Mouse (Mus musculus) CD4-positive naive resting alpha-beta T cell, adult 76 days (primary cell): Measurements from ENCODE around the gene 5530401A14Rik. TPM values are rescaled to one million over a fixed set of nuclear protein-coding genes. Genes with fewer than 3 reads are reported as not detected.

Experiments
- total RNA-seq: library from RNA; stranded (reverse); gene quantifications from one replicate; pipeline ENCODE4 v1.2.4, GENCODE M21; 2023

The 5530401A14Rik gene
- not detected for total RNA-seq

GRCm38 (mm10) chr11:81860250-81860972, at the start of gene 5530401A14Rik:
Gene 5530401A14Rik (plus strand): TSS chr11:81860673.

Other genes starting within 250 kb of the 5530401A14Rik start
- not detected for gene Asic2, start 107.8 kb downstream of the 5530401A14Rik start, total RNA-seq
- not detected for gene Ccl2, start 174.9 kb downstream of the 5530401A14Rik start, total RNA-seq
- not detected for gene Gm17268, start 177.9 kb downstream of the 5530401A14Rik start, total RNA-seq
- gene Ccl7, start 185.0 kb downstream of the 5530401A14Rik start, total RNA-seq = not detected
- gene Ccl11, start 197.2 kb downstream of the 5530401A14Rik start, total RNA-seq = not detected
- not detected for gene Ccl12, start 241.2 kb downstream of the 5530401A14Rik start, total RNA-seq